Mouse (Mus musculus) ES-E14 (cell line): ENCODE results near the gene Rragd.

Experiments used
- CHD2 ChIP-seq: IDR thresholded peaks from 2 replicates; pipeline ENCODE4 v1.6.1; 2014; ENCODE audit warnings: mild to moderate bottlenecking, low read depth, low read length, inconsistent platforms
- HCFC1 ChIP-seq: IDR thresholded peaks from 2 replicates; pipeline ENCODE4 v1.6.1; 2012; ENCODE audit warnings: low read length, inconsistent platforms, borderline replicate concordance; ENCODE audit not compliant: insufficient read depth
- MAFK ChIP-seq: IDR thresholded peaks from 2 replicates; pipeline ENCODE4 v1.6.1; 2014; ENCODE audit warnings: mild to moderate bottlenecking, low read depth, low read length, inconsistent platforms; ENCODE audit not compliant: insufficient read depth
- ZC3H11A ChIP-seq: IDR thresholded peaks from 2 replicates; pipeline ENCODE4 v1.6.1; 2012; ENCODE audit warnings: low read depth, mild to moderate bottlenecking, inconsistent platforms, low read length, borderline replicate concordance

- TF ChIP-seq ZC3H11A (no peak), HCFC1 (no peak), MAFK (no peak), CHD2 (no peak)
Measured at GRCm38 (mm10) chr4:33064986-33065385, 82.1 kb downstream of the Rragd start.
